Mouse (Mus musculus) lung, postnatal 36 days (tissue): ENCODE measurements around the gene Klrb1f.
"Not testable (repeated sequence)": the region's sequence is repeated elsewhere in the genome, so short reads cannot be mapped to it uniquely, and the experiment has no call there.

Experiments used
- DNase-seq: peaks from one replicate; pipeline ENCODE4 v3.0.0; 2022; ENCODE audit warnings: mixed read lengths

Klrb1f gene

GRCm38 (mm10) chr6:129045601-129046000 is at the start of gene Klrb1f:
Gene Klrb1f (plus strand): TSS chr6:129045901.
- DNase-seq, result no peak

GRCm38 (mm10) chr6:128996054-128996767 is 49.5 kb upstream of the Klrb1f start:
- DNase-seq, result no peak

GRCm38 (mm10) chr6:128996768-128997442 is 48.8 kb upstream of the Klrb1f start:
- no peak for DNase-seq

GRCm38 (mm10) chr6:129001392-129001791 is 44.3 kb upstream of the Klrb1f start:
- no peak for DNase-seq

DNA sequence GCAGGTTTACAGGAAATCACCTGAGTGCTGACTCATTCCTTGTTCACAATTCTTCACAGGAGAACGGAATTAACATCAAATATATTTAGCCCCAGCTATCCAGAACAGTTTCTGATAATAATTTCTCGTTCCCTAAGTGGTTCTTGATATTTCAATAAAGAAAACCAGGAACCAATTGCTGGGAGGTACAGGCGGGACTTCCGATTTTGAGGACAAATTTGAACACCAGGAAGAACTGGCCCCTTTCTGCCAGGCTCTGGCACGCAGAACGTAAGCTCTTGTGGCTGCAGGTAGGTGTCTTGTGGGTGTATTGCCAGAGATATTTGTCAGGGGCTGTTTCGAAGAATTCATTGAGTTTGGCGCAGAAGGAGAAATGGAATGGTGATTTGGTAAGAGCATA is 37.1 kb upstream of the Klrb1f start:
- no peak for DNase-seq

- not testable (repeated sequence) for DNase-seq
These were observed 35.7 kb upstream of the Klrb1f start for GRCm38 (mm10) chr6:129009846-129010504.

DNA sequence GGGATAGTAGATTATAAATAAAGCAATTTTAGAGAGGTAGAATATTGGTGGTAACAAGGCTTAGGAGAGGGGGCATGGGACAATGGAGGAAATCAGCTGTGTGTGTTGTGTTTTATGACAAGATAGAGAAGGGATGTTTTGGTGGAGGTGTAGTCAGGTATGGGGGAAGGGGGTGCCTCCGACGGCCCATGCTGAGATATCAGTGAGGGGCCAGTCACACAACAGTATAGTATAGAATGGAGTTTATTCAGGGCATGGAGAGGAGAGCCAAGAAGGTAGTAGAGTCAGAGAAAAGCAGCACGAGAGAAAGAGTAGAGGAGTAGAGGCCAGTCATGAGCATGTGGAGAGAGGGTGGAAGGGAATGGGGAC is 35.2 kb upstream of the Klrb1f start:
- no peak for DNase-seq

DNA sequence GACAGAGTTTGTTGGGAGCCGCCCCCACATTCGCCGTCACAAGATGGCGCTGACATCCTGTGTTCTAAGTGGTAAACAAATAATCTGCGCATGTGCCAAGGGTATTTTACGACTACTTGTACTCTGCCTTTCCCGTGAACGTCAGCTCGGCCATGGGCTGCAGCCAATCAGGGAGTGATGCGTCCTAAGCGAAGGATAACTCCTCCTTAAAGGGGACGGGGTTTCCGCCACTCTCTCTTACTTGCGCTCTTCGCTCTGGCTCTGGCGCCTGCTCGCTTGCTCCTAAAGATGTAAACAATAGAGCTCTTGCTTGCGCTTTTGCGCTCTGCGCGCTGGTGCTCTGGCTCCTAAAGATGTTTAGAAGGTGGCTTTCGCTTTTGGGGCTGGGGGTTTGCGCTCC is 33.7 kb upstream of the Klrb1f start:
- DNase-seq, result not testable (repeated sequence)

DNA sequence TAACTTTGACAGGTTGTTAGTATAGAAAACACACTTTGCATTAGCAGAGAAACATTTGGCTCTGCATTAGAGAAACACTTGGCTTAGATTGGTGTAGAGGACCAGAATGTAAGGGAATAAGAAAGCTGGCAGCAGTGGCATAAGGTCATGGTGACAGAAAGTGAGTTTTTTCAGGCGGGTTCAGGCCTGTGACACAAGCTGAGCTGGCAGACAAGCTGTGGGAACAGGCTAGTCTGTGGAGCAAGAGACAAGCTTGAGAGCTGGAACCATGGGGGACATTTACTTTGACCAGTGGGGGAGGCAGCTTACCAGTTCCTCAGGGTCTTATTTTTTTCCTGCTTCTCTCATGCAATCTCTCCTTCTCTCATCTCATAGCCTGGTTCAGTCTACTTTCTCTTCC is 32.7 kb upstream of the Klrb1f start:
- DNase-seq, result no peak

DNA sequence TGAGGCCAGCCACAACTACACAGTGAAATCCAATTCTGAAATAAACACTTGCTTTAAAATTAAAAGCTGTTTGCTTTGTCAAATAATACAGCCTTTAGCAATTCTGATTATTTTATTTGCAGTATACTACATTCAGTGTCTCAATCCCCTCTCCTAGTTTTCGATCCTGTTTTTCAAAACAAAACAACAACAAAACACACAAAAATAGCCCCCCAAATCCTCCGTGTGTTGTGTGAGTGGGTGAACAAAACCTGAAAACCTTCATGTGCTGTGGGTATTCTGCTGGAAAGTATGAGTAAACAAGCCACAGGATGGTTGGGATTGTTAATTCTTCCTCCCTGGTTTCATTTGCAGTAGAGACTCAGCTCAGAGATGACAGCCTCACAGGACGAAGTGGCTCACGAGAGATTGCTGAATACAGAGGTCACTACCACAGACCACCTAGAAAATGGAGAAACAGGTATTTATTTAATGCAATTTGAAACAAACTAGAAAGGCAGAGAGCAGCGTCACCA is 31.9 kb upstream of the Klrb1f start:
- no peak for DNase-seq

DNA sequence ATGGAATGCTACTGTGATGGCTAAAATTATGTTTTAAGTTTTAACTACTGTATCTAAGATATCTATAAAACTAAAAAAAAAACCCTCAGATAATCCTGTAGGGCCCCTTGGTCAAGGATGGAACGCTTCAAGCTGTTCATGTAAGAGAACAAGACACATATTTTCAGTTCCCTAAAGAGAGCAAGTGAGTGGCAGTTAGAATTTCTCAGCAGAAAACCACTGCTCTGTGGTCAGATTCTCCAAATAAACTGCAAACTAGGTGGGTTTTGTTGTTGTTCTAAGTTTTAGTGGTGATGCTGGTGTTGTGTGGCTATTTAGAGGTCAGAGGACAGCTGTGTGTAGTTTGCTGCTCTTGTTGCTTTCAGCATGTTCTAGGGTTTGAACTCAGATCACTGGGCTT is 31.3 kb upstream of the Klrb1f start:
- no peak for DNase-seq

- no peak for DNase-seq
These were observed 18.1 kb upstream of the Klrb1f start for GRCm38 (mm10) chr6:129027451-129028248.

DNA sequence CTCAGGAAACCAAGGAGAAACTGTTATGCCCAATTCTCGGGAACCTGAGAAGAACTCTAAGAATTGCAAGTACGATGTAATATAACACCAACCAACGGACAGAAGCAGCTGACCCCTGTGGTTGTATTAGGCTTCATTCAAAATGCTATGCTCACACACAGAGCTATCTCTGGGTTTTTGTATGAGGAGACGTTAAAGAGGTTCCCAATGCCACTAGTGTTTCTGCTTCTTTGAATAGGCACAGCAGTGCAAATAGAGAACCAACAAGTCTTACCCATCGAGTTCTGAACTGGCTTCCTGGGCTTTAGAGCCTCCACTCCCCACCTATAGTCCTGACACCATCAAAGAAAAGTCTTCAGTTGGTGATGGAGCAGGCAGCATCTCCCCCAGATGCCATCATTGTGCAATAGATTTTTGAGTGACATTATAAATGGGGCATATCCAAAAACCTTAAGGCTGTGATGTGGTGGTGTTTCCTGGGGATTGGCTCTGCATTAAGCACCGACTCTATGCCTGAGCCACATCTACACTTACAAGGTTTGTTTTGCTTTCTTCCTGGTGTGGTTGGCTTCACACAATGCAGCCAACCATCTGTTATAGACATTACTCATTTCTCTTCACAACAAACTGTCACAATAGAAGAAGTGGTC is 15.4 kb upstream of the Klrb1f start:
- DNase-seq, result no peak

DNA sequence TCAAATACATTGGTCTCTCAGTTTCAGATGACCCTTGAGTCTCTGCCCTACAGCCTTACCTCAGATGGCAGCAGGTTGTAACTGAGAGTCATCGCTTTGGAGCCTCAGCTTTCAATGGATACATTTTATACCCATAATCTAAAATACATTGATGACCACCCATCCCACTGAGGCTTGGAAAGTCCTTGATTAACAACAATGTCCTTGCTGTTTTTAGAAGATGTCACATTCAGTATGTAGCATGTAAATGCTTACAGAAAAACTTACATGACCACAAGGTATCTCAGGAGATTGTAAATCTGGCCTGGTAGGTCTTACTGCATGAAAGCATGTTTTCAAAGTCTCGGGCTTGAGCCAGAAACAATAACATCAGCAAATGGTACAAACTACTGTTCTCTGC is 14.7 kb upstream of the Klrb1f start:
- DNase-seq, result no peak

DNA sequence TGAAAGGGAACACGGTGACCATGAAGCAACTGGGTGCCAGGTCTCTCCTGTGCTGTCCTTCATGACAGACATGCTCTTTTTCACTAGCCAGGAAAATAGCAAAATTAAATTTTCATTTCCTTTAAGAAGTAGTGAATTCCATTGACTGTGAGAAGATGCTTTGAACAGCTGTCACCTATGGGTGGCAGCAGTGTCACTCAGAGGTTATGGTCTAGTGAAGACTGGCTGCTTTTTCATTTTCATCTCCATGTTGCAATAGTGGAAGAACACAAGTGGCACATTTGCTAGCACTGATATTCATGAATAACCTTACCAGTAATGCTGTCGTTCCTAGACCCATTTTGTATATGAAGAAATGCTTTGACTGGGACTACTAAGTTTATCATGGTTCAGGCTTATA is 12.3 kb upstream of the Klrb1f start:
- DNase-seq, result peak; percentile 54

GRCm38 (mm10) chr6:129035017-129035416 is 10.7 kb upstream of the Klrb1f start:
- DNase-seq, result no peak

DNA sequence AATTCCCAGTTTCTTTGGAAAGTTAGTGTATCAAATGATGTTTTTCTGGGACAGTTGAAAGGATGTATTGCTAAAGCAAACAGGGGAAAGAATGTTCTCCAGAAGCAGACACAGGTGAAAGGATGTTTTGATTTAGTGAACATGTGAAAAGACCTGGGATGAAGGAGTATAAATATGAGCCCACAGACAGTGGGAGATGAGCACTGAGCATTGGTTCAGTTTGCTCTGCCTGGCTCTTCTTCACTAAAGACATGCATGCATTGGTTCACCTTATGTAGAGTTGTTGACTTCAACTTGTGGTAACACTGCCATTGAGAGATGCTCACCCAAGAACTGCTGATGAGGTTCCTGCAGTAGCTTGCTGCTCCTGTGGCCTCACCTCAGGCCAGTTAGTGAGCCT is 9.4 kb upstream of the Klrb1f start:
- DNase-seq, result no peak

GRCm38 (mm10) chr6:129036890-129037463 is 8.7 kb upstream of the Klrb1f start:
- DNase-seq, result peak; percentile 17

- no peak for DNase-seq
These were observed 4.2 kb upstream of the Klrb1f start for GRCm38 (mm10) chr6:129041470-129041869.

- DNase-seq, result no peak
These were observed 3.2 kb upstream of the Klrb1f start for GRCm38 (mm10) chr6:129042470-129042869.

GRCm38 (mm10) chr6:129048381-129048780 is 2.7 kb downstream of the Klrb1f start:
- no peak for DNase-seq

GRCm38 (mm10) chr6:129048857-129049473 is 3.3 kb downstream of the Klrb1f start:
- peak; percentile 74 for DNase-seq
